Mouse (Mus musculus) hindbrain, embryonic 15.5 days (tissue): Measurements from ENCODE around the gene Ppp1r9a. TPM values are rescaled to one million over a fixed set of nuclear protein-coding genes. Genes with fewer than 3 reads are reported as not detected.

Experiments
- ATAC-seq: fragments of 200-750 bp; cut with Nextera tagmentation; 2 replicates; pipeline ENCODE4 v1.8.0; 2017; ENCODE audit warnings: low read depth, moderate number of reproducible peaks, moderate TSS enrichment; ENCODE audit not compliant: low FRiP score
- H3K27ac ChIP-seq: fragments of 300-500 bp; sonication (generic); replicated peaks from 2 replicates; pipeline ENCODE4 v1.5.1; 2015; ENCODE audit warnings: mild to moderate bottlenecking, inconsistent platforms
- H3K27me3 ChIP-seq: fragments of 300-500 bp; sonication (generic); 2 replicates; pipeline ENCODE4 v1.6.1; 2015; ENCODE audit warnings: control low read depth, inconsistent platforms
- H3K36me3 ChIP-seq: fragments of 300-500 bp; sonication (generic); 2 replicates; pipeline ENCODE4 v1.6.1; 2015; ENCODE audit warnings: control low read depth, inconsistent platforms
- H3K4me1 ChIP-seq: fragments of 300-500 bp; sonication (generic); replicated peaks from 2 replicates; pipeline ENCODE4 v1.6.1; 2015; ENCODE audit warnings: control low read depth, inconsistent platforms
- H3K4me2 ChIP-seq: fragments of 300-500 bp; sonication (generic); 2 replicates; pipeline ENCODE4 v1.6.1; 2015; ENCODE audit warnings: moderate library complexity, mild to moderate bottlenecking, inconsistent platforms
- H3K4me3 ChIP-seq: fragments of 300-500 bp; sonication (generic); 2 replicates; pipeline ENCODE4 v1.5.1; 2015; ENCODE audit warnings: mild to moderate bottlenecking, inconsistent platforms
- H3K9ac ChIP-seq: fragments of 300-500 bp; sonication (generic); 2 replicates; pipeline ENCODE4 v1.6.1; 2015; ENCODE audit warnings: inconsistent platforms
- H3K9me3 ChIP-seq: fragments of 300-500 bp; sonication (generic); 2 replicates; pipeline ENCODE4 v1.6.1; 2016; ENCODE audit warnings: control low read depth, inconsistent platforms
- WGBS: fragments of 180-500 bp; shearing (Covaris S2); methylation state at CpG from one replicate; pipeline ENCODE4 v1.1.7; 2015; 5-methylcytosine and 5-hydroxymethylcytosine counted together
- polyA plus RNA-seq: library from polyadenylated mRNA; unstranded; fragments of >200 nt; fragmentation: Nextera tagmentation; extraction: Ambion mirVana; gene quantifications from 2 replicates; pipeline ENCODE4 v1.2.1, GENCODE M21; 2015

The Ppp1r9a gene
- polyA plus RNA-seq, 1 experiment from 2014 or later = 36.1 TPM

DNA sequence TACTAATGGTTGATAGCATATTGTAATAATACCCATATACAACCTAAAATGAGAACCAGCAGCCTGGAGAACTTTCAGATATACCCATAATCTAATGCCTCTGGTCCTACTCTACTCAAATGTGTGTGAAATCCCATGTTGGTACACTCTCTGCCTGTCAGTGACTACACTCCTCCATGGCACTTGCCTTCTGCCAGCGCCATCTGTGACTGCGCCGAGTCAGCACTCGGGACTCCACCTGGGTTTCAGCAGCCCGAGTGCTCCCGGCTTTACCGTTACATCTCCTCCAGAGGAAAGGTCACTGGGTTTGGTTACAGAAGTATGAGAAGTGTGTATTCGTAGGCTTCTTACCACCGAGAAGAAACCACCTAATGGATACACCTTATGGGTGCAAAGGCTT lies 89.6 kb downstream of the Ppp1r9a start:
- ATAC-seq = peak; percentile 35; the same call in 1 of the 2 replicates
- no peaks in the 10 kb centered on the region for H3K36me3 ChIP-seq
- H3K4me3 ChIP-seq = no peak overlapping the region
- no peak overlapping the region for H3K9ac ChIP-seq
- H3K27ac ChIP-seq = no peak overlapping the region
- no peaks in the 10 kb centered on the region for H3K27me3 ChIP-seq
- WGBS = 93% methylated on average over 9 of the region's 9 CpGs
- H3K4me1 ChIP-seq = peaks cover 13% of the 10 kb centered on the region
- H3K9me3 ChIP-seq = no peaks in the 10 kb centered on the region
- H3K4me2 ChIP-seq = no peak overlapping the region

DNA sequence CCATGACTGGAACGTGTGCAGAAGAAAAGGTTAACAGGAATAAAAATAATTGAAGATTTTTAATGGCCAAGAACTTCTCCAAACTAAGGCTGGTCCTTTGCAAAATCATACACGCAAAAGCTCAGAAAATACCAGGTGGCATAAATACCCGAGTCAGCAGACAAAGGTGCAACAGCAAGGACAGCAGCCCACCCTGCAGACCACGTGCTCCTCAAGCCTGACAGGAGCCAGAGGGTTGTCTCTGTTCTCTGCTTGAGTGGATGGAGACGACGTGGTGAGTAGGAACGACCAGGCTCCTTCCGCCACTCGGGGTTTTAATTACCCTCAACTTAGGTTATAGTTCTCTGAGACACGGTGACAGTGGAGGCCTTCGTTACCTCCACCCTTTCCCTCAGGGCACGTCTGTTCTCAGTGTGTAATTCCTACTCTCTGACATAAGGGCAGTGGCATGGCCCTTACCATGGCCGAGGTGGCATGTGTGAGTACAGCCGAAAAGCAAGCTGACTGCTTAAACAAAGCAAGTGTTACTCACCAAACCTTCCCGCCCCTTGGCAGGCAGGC lies 91.0 kb downstream of the Ppp1r9a start:
- H3K9me3 ChIP-seq = no peaks in the 10 kb centered on the region
- 51% methylated on average over 15 of the region's 15 CpGs for WGBS
- H3K27me3 ChIP-seq = no peaks in the 10 kb centered on the region
- H3K4me1 ChIP-seq = peaks cover 13% of the 10 kb centered on the region
- peak overlapping the region; percentile 22; the same call in 1 of the 2 replicates for H3K4me2 ChIP-seq
- no peak overlapping the region for H3K9ac ChIP-seq
- no peak overlapping the region for H3K27ac ChIP-seq
- ATAC-seq = peak; percentile 65; the same call in 1 of the 2 replicates
- H3K36me3 ChIP-seq = no peaks in the 10 kb centered on the region
- no peak overlapping the region for H3K4me3 ChIP-seq

DNA sequence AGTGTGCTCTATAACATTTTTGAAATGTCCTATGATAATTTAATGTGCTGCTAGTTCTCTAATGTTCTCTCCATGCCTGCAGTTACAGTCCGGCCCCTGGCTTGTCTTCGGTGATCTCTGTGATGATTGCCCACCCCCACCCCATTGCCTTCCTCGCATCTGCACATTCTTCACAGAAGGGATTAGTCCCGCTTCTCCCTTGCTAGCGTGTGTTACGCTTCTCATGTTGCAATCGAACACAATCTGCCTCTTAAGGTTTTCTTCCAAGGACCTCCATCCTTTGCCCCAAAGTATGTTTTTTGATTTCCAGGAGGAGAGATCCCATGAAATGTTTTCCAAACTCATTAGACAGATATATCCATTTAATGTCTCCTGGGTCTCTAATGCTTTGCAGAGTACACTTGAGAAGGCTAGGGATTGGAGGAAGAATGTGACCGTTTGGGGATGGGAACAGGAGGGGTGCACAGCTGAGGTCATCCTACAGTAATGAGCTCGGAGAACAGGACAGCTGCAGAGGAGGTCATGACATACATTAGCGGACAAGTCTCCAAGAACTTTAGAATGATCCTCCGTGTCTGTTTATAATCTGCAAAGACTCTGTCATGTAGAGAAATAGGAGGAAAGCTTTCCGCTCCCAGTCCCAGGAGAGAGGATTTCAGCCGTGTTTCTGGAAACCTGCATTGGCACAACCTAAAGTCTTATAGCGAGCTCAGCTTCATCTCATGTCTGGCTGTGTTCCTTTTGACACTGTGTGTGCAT lies 91.6 kb downstream of the Ppp1r9a start:
- 36% methylated on average over 14 of the region's 14 CpGs for WGBS
- H3K4me2 ChIP-seq = peak overlapping the region; percentile 22; the same call in 1 of the 2 replicates
- no peak overlapping the region for H3K27ac ChIP-seq
- no peak for ATAC-seq
- H3K27me3 ChIP-seq = no peaks in the 10 kb centered on the region
- no peak overlapping the region for H3K4me3 ChIP-seq
- peaks cover 13% of the 10 kb centered on the region for H3K4me1 ChIP-seq
- H3K36me3 ChIP-seq = no peaks in the 10 kb centered on the region
- H3K9ac ChIP-seq = no peak overlapping the region
- H3K9me3 ChIP-seq = no peaks in the 10 kb centered on the region

DNA sequence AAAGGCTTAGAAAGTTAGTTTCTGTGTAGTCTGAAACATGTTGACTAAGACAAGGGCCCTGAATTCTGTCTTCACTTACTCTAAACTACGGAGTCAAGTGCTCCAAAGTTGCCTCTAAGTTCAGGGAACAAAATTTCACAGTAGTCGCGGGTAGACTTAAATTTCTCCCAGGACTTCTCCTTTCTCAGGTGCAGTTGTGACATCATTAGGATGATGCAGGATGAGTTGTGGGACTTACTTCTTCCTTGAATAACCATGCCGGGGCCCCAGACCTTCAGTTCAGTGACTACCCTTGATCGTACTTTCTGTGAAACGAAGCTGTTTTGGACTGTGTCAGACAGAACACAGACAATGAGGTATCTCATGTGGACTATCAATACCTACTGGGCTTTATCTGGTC lies 94.9 kb downstream of the Ppp1r9a start:
- no peaks in the 10 kb centered on the region for H3K9me3 ChIP-seq
- no peak for ATAC-seq
- H3K36me3 ChIP-seq = no peaks in the 10 kb centered on the region
- H3K4me3 ChIP-seq = no peak overlapping the region
- WGBS = 96% methylated on average over 6 of the region's 6 CpGs
- H3K4me2 ChIP-seq = no peak overlapping the region
- no peak overlapping the region for H3K27ac ChIP-seq
- H3K4me1 ChIP-seq = peaks cover 13% of the 10 kb centered on the region
- no peak overlapping the region for H3K9ac ChIP-seq
- H3K27me3 ChIP-seq = no peaks in the 10 kb centered on the region

DNA sequence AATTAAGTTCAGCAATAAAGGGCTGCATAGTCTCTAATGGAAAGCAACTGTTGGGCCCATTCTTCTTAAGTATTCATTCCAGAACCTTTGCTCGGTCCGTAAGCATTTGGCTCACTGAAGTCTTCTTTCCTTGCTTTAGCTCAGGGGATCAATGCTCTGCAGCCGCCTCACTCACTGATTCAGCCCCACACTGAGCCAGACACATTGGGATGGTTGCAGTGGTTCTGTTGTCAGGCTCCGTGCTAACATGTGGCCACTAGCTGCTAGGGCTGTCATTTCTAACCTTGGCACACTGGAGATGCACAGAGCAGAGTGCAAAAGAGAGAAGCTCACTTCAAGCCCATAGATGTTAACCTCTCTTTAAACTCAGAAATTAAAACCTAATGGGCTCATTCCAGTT lies 96.2 kb downstream of the Ppp1r9a start:
- Histone ChIP-seq H3K4me1 (peaks cover 8% of the 10 kb centered on the region), H3K27me3 (no peaks in the 10 kb centered on the region), H3K9me3 (no peaks in the 10 kb centered on the region), H3K4me3 (no peak overlapping the region), H3K27ac (no peak overlapping the region), H3K4me2 (no peak overlapping the region), H3K36me3 (no peaks in the 10 kb centered on the region), H3K9ac (no peak overlapping the region)
- WGBS = 67% methylated on average over 4 of the region's 4 CpGs
- no peak for ATAC-seq

DNA sequence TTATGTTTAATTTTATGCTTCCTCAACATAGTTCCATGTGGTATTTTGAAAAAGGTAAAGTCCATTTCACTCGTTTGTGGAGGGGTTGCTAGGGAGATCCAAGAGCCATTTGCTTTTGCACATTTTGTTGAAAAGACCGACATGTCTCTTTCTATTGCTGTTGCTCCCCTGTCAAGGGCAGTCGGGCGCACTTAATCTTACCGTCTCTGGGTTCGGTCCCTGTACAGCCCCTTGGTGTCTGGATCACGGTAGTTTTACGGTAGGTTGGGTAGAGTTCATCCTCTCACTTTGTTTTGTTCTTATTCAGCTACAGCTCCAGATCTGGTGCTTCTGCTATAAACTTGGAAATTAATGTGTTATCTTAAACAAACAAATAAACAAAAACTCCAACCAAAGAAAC lies 98.1 kb downstream of the Ppp1r9a start:
- no peak for ATAC-seq
- Histone ChIP-seq H3K9ac (no peak overlapping the region), H3K27me3 (no peaks in the 10 kb centered on the region), H3K36me3 (no peaks in the 10 kb centered on the region), H3K4me1 (peaks cover 3% of the 10 kb centered on the region; the same call in 1 of the 2 replicates), H3K4me2 (no peak overlapping the region), H3K9me3 (no peaks in the 10 kb centered on the region), H3K27ac (no peak overlapping the region), H3K4me3 (no peak overlapping the region)
- whole genome bisulfite sequencing = 28% methylated on average over 8 of the region's 8 CpGs

DNA sequence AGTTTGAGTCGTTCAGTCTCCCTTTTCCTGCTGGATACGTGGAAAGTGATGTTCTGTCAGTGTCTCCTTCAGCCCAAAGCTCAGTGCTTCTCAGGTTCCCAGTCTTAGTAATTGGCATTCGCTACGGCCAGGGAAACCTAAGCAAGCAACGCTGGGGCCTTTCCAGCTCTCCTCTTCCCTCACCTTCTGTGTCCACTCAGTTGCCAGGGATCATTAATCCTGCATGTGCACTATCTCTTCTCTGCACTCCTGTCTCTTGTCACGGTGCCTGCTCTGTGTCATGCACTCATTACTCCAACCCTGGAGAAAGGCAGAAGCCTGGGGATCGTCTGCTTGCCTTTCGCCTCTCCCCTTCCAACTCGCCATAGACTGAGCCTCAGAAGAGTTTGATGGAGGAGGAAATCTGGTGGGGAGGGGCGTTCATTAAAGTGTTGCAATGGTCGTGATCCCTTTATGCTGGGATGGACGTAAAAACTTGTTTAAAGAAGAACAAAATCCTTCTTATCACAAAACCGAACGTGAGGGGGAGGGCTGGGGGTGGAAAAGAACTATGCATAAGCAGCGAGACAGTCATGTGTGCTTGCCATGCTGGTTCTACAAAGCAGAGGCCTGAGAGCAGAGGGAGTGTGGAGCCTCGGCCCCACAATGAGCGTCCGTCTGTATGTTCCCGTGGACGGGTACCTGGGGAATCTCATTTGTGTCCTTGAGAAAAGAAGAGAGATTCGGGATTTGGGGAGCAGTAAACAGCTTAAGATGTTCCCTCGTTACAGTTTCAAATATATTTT lies 103.0 kb downstream of the Ppp1r9a start:
- no peaks in the 10 kb centered on the region for H3K9me3 ChIP-seq
- H3K36me3 ChIP-seq = no peaks in the 10 kb centered on the region
- ATAC-seq = no peak
- no peak overlapping the region for H3K4me3 ChIP-seq
- no peaks in the 10 kb centered on the region for H3K27me3 ChIP-seq
- H3K27ac ChIP-seq = no peak overlapping the region
- no peak overlapping the region for H3K9ac ChIP-seq
- 57% methylated on average over 22 of the region's 22 CpGs for WGBS
- peaks cover 5% of the 10 kb centered on the region for H3K4me1 ChIP-seq
- H3K4me2 ChIP-seq = no peak overlapping the region

DNA sequence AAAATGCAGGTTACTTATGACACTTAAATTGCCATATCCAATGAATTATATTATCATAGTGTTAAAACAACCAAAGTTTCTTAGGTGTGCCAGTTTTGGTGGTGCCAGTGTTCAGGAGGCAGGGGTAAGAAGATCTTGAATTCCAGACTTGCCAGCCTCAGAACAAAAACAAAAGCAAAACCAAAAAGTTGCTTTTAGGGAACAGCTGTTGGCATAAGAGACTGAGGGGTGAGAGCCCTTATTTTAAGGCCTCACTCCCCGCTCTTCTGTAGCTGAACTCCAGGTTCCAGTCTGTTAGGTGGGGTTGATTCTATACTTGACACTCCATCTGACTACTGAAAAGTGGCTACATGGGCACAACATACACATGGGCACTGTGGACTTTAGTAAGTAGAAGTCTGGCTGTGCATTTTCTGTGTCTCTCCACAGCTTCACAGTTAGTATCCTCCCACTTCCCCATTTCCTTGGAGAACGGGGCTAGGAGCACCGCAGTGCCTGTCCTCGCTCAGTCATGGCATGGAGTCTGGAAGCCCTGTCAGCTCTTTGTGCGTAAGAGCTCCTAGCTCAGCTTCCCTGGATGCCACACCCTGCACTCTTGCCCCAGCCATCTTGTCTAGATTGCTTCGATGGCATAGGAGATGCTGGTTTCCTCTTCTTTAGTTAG lies 103.7 kb downstream of the Ppp1r9a start:
- ATAC-seq = no peak; the same call in 1 of the 2 replicates
- H3K27me3 ChIP-seq = no peaks in the 10 kb centered on the region
- no peak overlapping the region for H3K4me3 ChIP-seq
- H3K4me1 ChIP-seq = peaks cover 13% of the 10 kb centered on the region
- H3K9ac ChIP-seq = no peak overlapping the region
- no peak overlapping the region for H3K27ac ChIP-seq
- no peaks in the 10 kb centered on the region for H3K9me3 ChIP-seq
- H3K4me2 ChIP-seq = no peak overlapping the region
- WGBS = 81% methylated on average over 6 of the region's 6 CpGs
- no peaks in the 10 kb centered on the region for H3K36me3 ChIP-seq

DNA sequence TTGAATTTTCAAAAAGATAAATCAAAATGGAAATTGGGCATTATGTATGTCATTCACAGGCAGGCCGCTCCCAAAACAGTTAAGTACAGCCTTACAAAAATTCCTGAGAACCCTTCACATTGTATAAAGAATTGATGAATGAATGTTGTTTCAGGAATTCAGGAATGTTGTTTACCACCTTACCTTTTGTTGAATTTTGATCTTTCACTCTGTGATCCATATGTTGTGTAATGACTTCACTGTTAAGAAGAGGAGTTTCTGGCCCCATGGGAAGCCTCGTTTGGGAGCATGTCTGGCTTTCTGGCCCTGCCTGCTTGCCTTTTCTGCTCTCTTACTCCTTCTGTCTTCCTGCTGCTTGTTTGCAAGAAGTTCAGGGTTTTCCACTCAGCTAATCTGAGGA lies 105.4 kb downstream of the Ppp1r9a start:
- WGBS = 53% methylated on average over 2 of the region's 2 CpGs
- Histone ChIP-seq H3K27ac (no peak overlapping the region), H3K4me3 (no peak overlapping the region), H3K9me3 (no peaks in the 10 kb centered on the region), H3K4me2 (no peak overlapping the region), H3K27me3 (no peaks in the 10 kb centered on the region), H3K9ac (no peak overlapping the region), H3K4me1 (peaks cover 13% of the 10 kb centered on the region), H3K36me3 (no peaks in the 10 kb centered on the region)
- ATAC-seq = no peak

DNA sequence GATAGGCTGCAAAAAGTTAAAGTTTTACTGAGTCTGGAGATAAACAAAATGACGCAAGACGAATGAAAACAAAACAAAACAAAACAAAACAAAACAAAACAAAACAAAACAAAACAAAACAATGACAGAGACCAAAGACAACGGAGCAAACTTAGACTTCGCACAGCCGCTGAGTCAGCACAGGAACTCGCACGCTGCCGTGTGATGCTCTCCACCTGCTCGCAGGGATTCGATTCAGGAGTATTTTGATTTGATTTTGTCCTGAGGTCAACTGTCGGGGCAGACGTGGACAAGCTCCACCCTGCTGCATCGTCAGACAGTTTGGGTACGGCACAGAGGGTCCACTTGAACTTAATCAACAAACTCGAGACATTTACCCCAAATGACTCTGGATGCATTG lies 105.9 kb downstream of the Ppp1r9a start:
- no peak overlapping the region for H3K9ac ChIP-seq
- H3K9me3 ChIP-seq = no peaks in the 10 kb centered on the region
- H3K4me2 ChIP-seq = no peak overlapping the region
- no peaks in the 10 kb centered on the region for H3K36me3 ChIP-seq
- WGBS = 65% methylated on average over 15 of the region's 15 CpGs
- no peak for ATAC-seq
- no peak overlapping the region for H3K27ac ChIP-seq
- no peak overlapping the region for H3K4me3 ChIP-seq
- peaks cover 13% of the 10 kb centered on the region for H3K4me1 ChIP-seq
- no peaks in the 10 kb centered on the region for H3K27me3 ChIP-seq

DNA sequence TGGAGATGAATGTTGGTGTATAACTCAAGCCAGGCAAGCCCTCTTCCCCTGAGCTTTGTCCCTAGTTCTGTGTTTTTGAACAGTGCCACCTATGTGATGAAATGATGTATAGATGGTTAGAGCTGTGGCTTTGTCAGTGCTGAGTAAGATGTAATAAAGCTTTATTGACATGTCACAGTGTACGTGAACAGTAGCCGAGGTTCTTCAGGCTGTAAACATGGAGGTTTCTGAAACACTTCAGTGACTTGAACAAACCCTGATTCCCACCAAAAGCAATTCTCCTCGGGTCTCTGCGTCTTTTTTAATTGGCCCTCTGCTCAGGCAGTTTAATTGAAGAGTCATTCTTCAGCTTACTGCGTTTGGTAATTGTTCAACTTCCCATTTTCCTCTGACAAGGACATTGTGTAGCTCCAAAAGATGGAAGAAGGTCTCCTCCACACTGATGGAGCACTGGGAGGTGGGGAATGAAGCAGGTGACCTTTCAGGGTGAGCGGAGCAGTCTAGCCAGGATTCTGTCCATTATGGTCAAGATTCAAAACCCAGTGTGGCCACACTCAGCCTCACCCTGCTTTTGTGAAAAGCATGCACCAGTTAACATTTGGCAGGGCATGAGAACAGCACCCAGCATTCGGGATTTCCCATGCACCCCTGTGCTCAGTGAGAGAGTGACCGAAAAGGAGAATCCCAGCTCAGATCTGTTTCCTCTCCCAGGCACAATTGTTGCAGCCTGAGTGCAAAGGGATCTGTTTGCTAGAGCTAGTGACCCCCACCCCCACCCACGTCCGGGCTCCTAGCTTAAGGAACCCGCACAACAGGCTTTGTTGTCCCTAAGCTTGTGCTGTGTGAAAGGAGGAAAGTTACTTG lies 108.1 kb downstream of the Ppp1r9a start:
- H3K4me2 ChIP-seq = no peak overlapping the region

More for the DNA sequence above, 108.1 kb downstream of the Ppp1r9a start:
- no peak overlapping the region for H3K4me3 ChIP-seq
- WGBS = 13% methylated on average over 11 of the region's 11 CpGs
- H3K9ac ChIP-seq = no peak overlapping the region
- peaks cover 10% of the 10 kb centered on the region for H3K4me1 ChIP-seq
- no peaks in the 10 kb centered on the region for H3K36me3 ChIP-seq
- 0 out of 2 replicates have a peak overlapping the region, but pooled peaks have one; percentile 41 for H3K27ac ChIP-seq
- peak; percentile 59; the same call in 1 of the 2 replicates for ATAC-seq
- H3K27me3 ChIP-seq = no peaks in the 10 kb centered on the region
- H3K9me3 ChIP-seq = no peaks in the 10 kb centered on the region
